Mouse (Mus musculus): ENCODE results near the gene Ern2.

Gene Ern2

GRCm38 (mm10) chr7:122186043-122186442 lies at the start of gene Ern2:
Ern2 (minus strand) TSS chr7:122186207.
- in situ Hi-C loops (cut with MboI): no loop called here

- in situ Hi-C loops (cut with MboI): no loop called here
Measured at GRCm38 (mm10) chr7:122230866-122231265, 44.9 kb upstream of the Ern2 start.

- in situ Hi-C loops (cut with MboI): no loop called here
Measured at GRCm38 (mm10) chr7:122229916-122230315, 43.9 kb upstream of the Ern2 start.

- in situ Hi-C loops (cut with MboI): no loop called here
Measured at GRCm38 (mm10) chr7:122229306-122229705, 43.3 kb upstream of the Ern2 start.

GRCm38 (mm10) chr7:122226744-122227143 lies 40.7 kb upstream of the Ern2 start:
- in situ Hi-C loops (cut with MboI): no loop called here

- in situ Hi-C loops (cut with MboI): no loop called here
Measured at GRCm38 (mm10) chr7:122226020-122226742, 40.2 kb upstream of the Ern2 start.

GRCm38 (mm10) chr7:122219315-122219801 lies 33.4 kb upstream of the Ern2 start, which contains the start of gene Chp2:
Chp2 (plus strand) TSS chr7:122219496.
- in situ Hi-C loops (cut with MboI): no loop called here

GRCm38 (mm10) chr7:122208276-122209021 lies 22.4 kb upstream of the Ern2 start:
- in situ Hi-C loops (cut with MboI): no loop called here

- in situ Hi-C loops (cut with MboI): no loop called here
Measured at GRCm38 (mm10) chr7:122206121-122206520, 20.1 kb upstream of the Ern2 start.

GRCm38 (mm10) chr7:122203936-122204335 lies 17.9 kb upstream of the Ern2 start:
- in situ Hi-C loops (cut with MboI): no loop called here

- in situ Hi-C loops (cut with MboI): no loop called here
Measured at GRCm38 (mm10) chr7:122199296-122199695, 13.3 kb upstream of the Ern2 start.

- in situ Hi-C loops (cut with MboI): no loop called here
Measured at GRCm38 (mm10) chr7:122197306-122197705, 11.3 kb upstream of the Ern2 start.

GRCm38 (mm10) chr7:122196771-122197170 lies 10.8 kb upstream of the Ern2 start:
- in situ Hi-C loops (cut with MboI): no loop called here

- in situ Hi-C loops (cut with MboI): no loop called here
Measured at GRCm38 (mm10) chr7:122193919-122194318, 7.9 kb upstream of the Ern2 start.

- in situ Hi-C loops (cut with MboI): no loop called here
Measured at GRCm38 (mm10) chr7:122191097-122191496, 5.1 kb upstream of the Ern2 start.

GRCm38 (mm10) chr7:122189484-122189883 lies 3.5 kb upstream of the Ern2 start:
- in situ Hi-C loops (cut with MboI): no loop called here

- in situ Hi-C loops (cut with MboI): no loop called here
Measured at GRCm38 (mm10) chr7:122184569-122184968, 1.4 kb downstream of the Ern2 start.

GRCm38 (mm10) chr7:122180720-122181119 lies 5.3 kb downstream of the Ern2 start:
- in situ Hi-C loops (cut with MboI): no loop called here

GRCm38 (mm10) chr7:122171613-122172012 lies 14.4 kb downstream of the Ern2 start:
- in situ Hi-C loops (cut with MboI): no loop called here

GRCm38 (mm10) chr7:122170705-122171104 lies 15.3 kb downstream of the Ern2 start:
- in situ Hi-C loops (cut with MboI): no loop called here

- in situ Hi-C loops (cut with MboI): no loop called here
Measured at GRCm38 (mm10) chr7:122167203-122167602, 18.8 kb downstream of the Ern2 start.

GRCm38 (mm10) chr7:122163766-122164165 lies 22.2 kb downstream of the Ern2 start:
- in situ Hi-C loops (cut with MboI): no loop called here

GRCm38 (mm10) chr7:122160037-122160436 lies 26.0 kb downstream of the Ern2 start:
- in situ Hi-C loops (cut with MboI): no loop called here
